Mouse (Mus musculus) bone marrow macrophage, adult 2 months (primary cell): ENCODE measurements around the gene Eef1a1. TPM values are rescaled to one million over a fixed set of nuclear protein-coding genes. Genes with fewer than 3 reads are reported as not detected.

Experiments used
- H3K27ac ChIP-seq: 2 replicates; pipeline ENCODE4 v1.5.1; 2012; ENCODE audit warnings: low read depth, low read length; ENCODE audit not compliant: insufficient read depth
- H3K4me1 ChIP-seq: 2 replicates; pipeline ENCODE4 v1.6.1; 2012; ENCODE audit warnings: low read length; ENCODE audit not compliant: control insufficient read depth, insufficient read depth
- H3K4me3 ChIP-seq: 2 replicates; pipeline ENCODE4 v1.5.1; 2012; ENCODE audit warnings: mild to moderate bottlenecking, low read length, moderate library complexity; ENCODE audit not compliant: insufficient read depth
- CTCF ChIP-seq: IDR thresholded peaks from 2 replicates; pipeline ENCODE4 v1.5.1; 2012; ENCODE audit warnings: low read depth, mild to moderate bottlenecking, low read length, moderate library complexity
- POLR2A ChIP-seq: IDR thresholded peaks from 2 replicates; pipeline ENCODE4 v1.6.1; 2012; ENCODE audit warnings: mild to moderate bottlenecking, low read depth, low read length, borderline replicate concordance
- polyA plus RNA-seq: library from polyadenylated mRNA; stranded (reverse); fragments of >200 nt; gene quantifications from 2 replicates; pipeline ENCODE4 v1.2.4, GENCODE M21; 2012; ENCODE audit not compliant: missing spikeins, insufficient read depth, insufficient read length

Eef1a1 gene
- polyA plus RNA-seq, 1 experiment = 6,850 TPM

- no peak for TF ChIP-seq POLR2A
- no peak for TF ChIP-seq CTCF
- H3K4me3 ChIP-seq = no peak overlapping the region
- H3K27ac ChIP-seq = 0 out of 2 replicates have a peak overlapping the region, but pooled peaks have one; percentile 23
- H3K4me1 ChIP-seq = peaks cover 3% of the 10 kb centered on the region; the same call in 1 of the 2 replicates
These were observed 11.9 kb downstream of the Eef1a1 start for GRCm38 (mm10) chr9:78477021-78477551.

- TF ChIP-seq CTCF = no peak
- no peak for TF ChIP-seq POLR2A
- no peak overlapping the region for H3K4me3 ChIP-seq
- 0 out of 2 replicates have a peak overlapping the region, but pooled peaks have one; percentile 23 for H3K27ac ChIP-seq
- H3K4me1 ChIP-seq = peaks cover 3% of the 10 kb centered on the region; the same call in 1 of the 2 replicates
These were observed 12.4 kb downstream of the Eef1a1 start for GRCm38 (mm10) chr9:78476531-78477020.

GRCm38 (mm10) chr9:78475873-78476272 is 13.1 kb downstream of the Eef1a1 start:
- TF ChIP-seq POLR2A = no peak
- no peak for TF ChIP-seq CTCF
- H3K4me1 ChIP-seq = peaks cover 3% of the 10 kb centered on the region; the same call in 1 of the 2 replicates
- H3K4me3 ChIP-seq = no peak overlapping the region
- H3K27ac ChIP-seq = no peak overlapping the region

GRCm38 (mm10) chr9:78475383-78475780 is 13.6 kb downstream of the Eef1a1 start:
- Histone ChIP-seq H3K4me1 (peaks cover 3% of the 10 kb centered on the region; the same call in 1 of the 2 replicates), H3K27ac (no peak overlapping the region), H3K4me3 (no peak overlapping the region)
- no peak for TF ChIP-seq POLR2A
- TF ChIP-seq CTCF = no peak

GRCm38 (mm10) chr9:78474771-78475382 is 14.1 kb downstream of the Eef1a1 start:
- Histone ChIP-seq H3K27ac (no peak overlapping the region), H3K4me1 (peaks cover 3% of the 10 kb centered on the region; the same call in 1 of the 2 replicates), H3K4me3 (no peak overlapping the region)
- TF ChIP-seq POLR2A (no peak), CTCF (no peak)

- no peak for TF ChIP-seq POLR2A
- no peak for TF ChIP-seq CTCF
- no peak overlapping the region for H3K4me3 ChIP-seq
- no peak overlapping the region for H3K27ac ChIP-seq
- peaks cover 3% of the 10 kb centered on the region; the same call in 1 of the 2 replicates for H3K4me1 ChIP-seq
These were observed 14.7 kb downstream of the Eef1a1 start for GRCm38 (mm10) chr9:78474270-78474669.

GRCm38 (mm10) chr9:78473588-78473987 is 15.4 kb downstream of the Eef1a1 start:
- no peak for TF ChIP-seq POLR2A
- TF ChIP-seq CTCF = no peak
- H3K27ac ChIP-seq = no peak overlapping the region
- no peak overlapping the region for H3K4me3 ChIP-seq
- H3K4me1 ChIP-seq = peaks cover 3% of the 10 kb centered on the region; the same call in 1 of the 2 replicates

- no peak overlapping the region for H3K27ac ChIP-seq
- TF ChIP-seq CTCF (no peak), POLR2A (no peak)
These were observed 23.2 kb downstream of the Eef1a1 start for GRCm38 (mm10) chr9:78465725-78466124.

GRCm38 (mm10) chr9:78463337-78463736 is 25.6 kb downstream of the Eef1a1 start:
- TF ChIP-seq CTCF (no peak), POLR2A (no peak)
- H3K4me3 ChIP-seq = no peak overlapping the region
- H3K27ac ChIP-seq = peak overlapping the region; percentile 91
- H3K4me1 ChIP-seq = peaks cover 17% of the 10 kb centered on the region

More at GRCm38 (mm10) chr9:78465725-78466124, 23.2 kb downstream of the Eef1a1 start:
- Histone ChIP-seq H3K4me1 (peaks cover 17% of the 10 kb centered on the region), H3K4me3 (no peak overlapping the region)

GRCm38 (mm10) chr9:78457026-78457425 is 31.9 kb downstream of the Eef1a1 start:
- Histone ChIP-seq H3K4me1 (peaks cover 3% of the 10 kb centered on the region), H3K27ac (no peak overlapping the region), H3K4me3 (no peak overlapping the region)
- no peak for TF ChIP-seq POLR2A
- no peak for TF ChIP-seq CTCF

GRCm38 (mm10) chr9:78451382-78451781 is 37.6 kb downstream of the Eef1a1 start:
- no peak for TF ChIP-seq POLR2A
- TF ChIP-seq CTCF = no peak
- H3K27ac ChIP-seq = peak overlapping the region; percentile 85

More at GRCm38 (mm10) chr9:78451382-78451781, 37.6 kb downstream of the Eef1a1 start:
- H3K4me3 ChIP-seq = no peak overlapping the region
- H3K4me1 ChIP-seq = peaks cover 23% of the 10 kb centered on the region
